Mouse (Mus musculus): ENCODE results near the gene Adam3.

Adam3 gene

DNA sequence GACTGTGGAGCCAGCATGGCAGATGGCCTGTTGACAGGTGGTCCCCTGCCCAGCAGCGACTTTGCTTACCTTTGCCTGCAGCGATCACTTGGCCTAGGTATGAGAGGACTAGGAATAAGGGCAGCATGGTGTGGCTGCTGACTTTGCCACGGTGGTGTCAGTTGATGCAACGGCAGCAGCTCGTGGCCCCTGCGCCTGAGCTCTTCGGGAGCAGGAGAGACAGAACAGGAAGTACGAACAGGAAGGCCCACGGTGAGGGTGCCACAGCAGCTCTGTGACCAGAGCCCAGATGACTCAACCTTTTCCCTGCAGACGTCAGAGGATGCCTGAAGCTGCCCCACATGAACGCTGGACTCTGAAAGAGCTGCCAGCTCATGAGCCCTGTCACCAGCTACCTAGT lies at the start of gene Adam3:
Gene Adam3, minus strand, starts transcription at position 223 of the 400 bp plus-strand sequence.
- no peak for DNase-seq (ENCODE audit: low read depth, low spot score)

DNA sequence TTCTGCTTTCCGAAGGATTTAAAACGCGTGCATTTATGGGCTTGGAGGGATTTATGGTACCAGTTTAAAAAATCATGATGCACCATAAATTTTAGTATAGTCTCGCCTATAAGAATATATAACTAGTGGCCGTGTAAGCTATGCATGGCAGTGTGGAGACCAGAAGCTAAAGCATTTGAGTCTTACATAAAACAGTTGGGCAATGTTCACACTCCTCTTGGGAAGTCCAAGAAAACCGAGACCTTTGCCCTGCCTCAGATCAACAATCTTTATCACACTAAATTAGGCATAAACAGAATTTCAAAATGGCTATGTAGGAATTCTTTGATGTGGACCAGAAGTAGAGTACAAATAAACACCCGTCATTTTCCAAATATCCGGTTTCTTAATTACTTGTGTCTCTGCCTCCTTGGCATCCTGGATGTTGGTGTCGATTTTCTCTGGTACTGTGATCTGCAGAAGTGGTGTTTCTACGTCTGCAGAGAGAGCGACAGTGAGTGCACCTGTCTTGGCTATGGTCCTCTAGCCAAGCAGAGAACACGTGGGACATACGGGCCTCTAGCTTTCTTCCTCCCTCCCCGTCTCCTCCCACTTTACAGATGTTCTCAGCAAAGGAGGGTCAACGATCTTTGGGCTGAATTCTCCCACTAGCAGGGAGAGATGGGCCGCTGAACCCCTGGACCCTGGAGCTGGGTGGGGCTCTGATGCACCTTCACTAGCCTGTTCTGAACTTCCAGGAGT lies 596 bp downstream of the Adam3 start:
- no peak for DNase-seq (ENCODE audit: low read depth, low spot score)
